Mouse (Mus musculus) limb, embryonic 14.5 days (tissue): ENCODE results near the gene Fignl1. TPM values are rescaled to one million over a fixed set of nuclear protein-coding genes. Genes with fewer than 3 reads are reported as not detected.
A peak's percentile ranks its signal among the peaks of the same experiment; 100 is the strongest.

Experiments
- ATAC-seq: fragments of 200-750 bp; cut with Nextera tagmentation; 2 replicates; pipeline ENCODE4 v1.8.0; 2017; ENCODE audit warnings: low read depth, moderate number of reproducible peaks, moderate TSS enrichment; ENCODE audit not compliant: low FRiP score
- DNase-seq: peaks from one replicate; pipeline ENCODE4 v3.0.0-alpha.2; 2015; ENCODE audit warnings: low spot score
- H3K27ac ChIP-seq: fragments of 300-500 bp; sonication (generic); replicated peaks from 2 replicates; pipeline ENCODE4 v1.5.1; 2014; ENCODE audit warnings: low read depth, mild to moderate bottlenecking, low read length, moderate library complexity, mixed read lengths
- H3K27me3 ChIP-seq: fragments of 300-500 bp; sonication (generic); 2 replicates; pipeline ENCODE4 v1.6.1; 2014; ENCODE audit warnings: low read length, mixed read lengths; ENCODE audit not compliant: control insufficient read depth, insufficient read depth
- H3K36me3 ChIP-seq: fragments of 300-500 bp; sonication (generic); 2 replicates; pipeline ENCODE4 v1.6.1; 2014; ENCODE audit warnings: mild to moderate bottlenecking, low read length, moderate library complexity, mixed read lengths; ENCODE audit not compliant: control insufficient read depth, insufficient read depth
- H3K4me1 ChIP-seq: fragments of 300-500 bp; sonication (generic); 2 replicates; pipeline ENCODE4 v1.6.1; 2014; ENCODE audit warnings: antibody characterized with exemption, low read length, mixed read lengths; ENCODE audit not compliant: control insufficient read depth, insufficient read depth
- H3K4me2 ChIP-seq: fragments of 300-500 bp; sonication (generic); replicated peaks from 2 replicates; pipeline ENCODE4 v1.6.1; 2014; ENCODE audit warnings: low read depth, mild to moderate bottlenecking, low read length, moderate library complexity; ENCODE audit not compliant: severe bottlenecking
- H3K4me3 ChIP-seq: fragments of 300-500 bp; sonication (generic); replicated peaks from 2 replicates; pipeline ENCODE4 v1.5.1; 2014; ENCODE audit warnings: low read length
- H3K9ac ChIP-seq: fragments of 300-500 bp; sonication (generic); 2 replicates; pipeline ENCODE4 v1.6.1; 2014; ENCODE audit warnings: mild to moderate bottlenecking, low read depth, low read length, moderate library complexity; ENCODE audit not compliant: severe bottlenecking
- H3K9me3 ChIP-seq: fragments of 300-500 bp; sonication (generic); 2 replicates; pipeline ENCODE4 v1.6.1; 2016; ENCODE audit warnings: low read length; ENCODE audit not compliant: control insufficient read depth
- POLR2A ChIP-seq: fragments of 200-500 bp; IDR thresholded peaks from 2 replicates; pipeline ENCODE4 v1.8.0; 2012; ENCODE audit warnings: inconsistent platforms, mild to moderate bottlenecking, moderate library complexity, borderline replicate concordance; ENCODE audit not compliant: insufficient read depth, insufficient read length; ENCODE audit errors: extremely low read depth
- WGBS: fragments of 180-500 bp; shearing (Covaris S2); extraction: QIAGEN DNeasy Blood & Tissue Kit; methylation state at CpG from one replicate; pipeline ENCODE4 v1.1.7; 2014; 5-methylcytosine and 5-hydroxymethylcytosine counted together
- polyA plus RNA-seq, 2 experiments: library from polyadenylated mRNA; depleted of rRNA in 1 of 2; stranded (reverse) in 1 of 2; unstranded in 1 of 2; fragments of >200 nt; fragmentation: Nextera tagmentation in 1 of 2; extraction: Ambion mirVana in 1 of 2; gene quantifications; 2 replicates each; pipeline versions ENCODE4 v1.2.1 to v1.2.3; 2012 to 2014

The Fignl1 gene
- polyA plus RNA-seq, 2 experiments: 20.0 to 46.5 TPM

DNA sequence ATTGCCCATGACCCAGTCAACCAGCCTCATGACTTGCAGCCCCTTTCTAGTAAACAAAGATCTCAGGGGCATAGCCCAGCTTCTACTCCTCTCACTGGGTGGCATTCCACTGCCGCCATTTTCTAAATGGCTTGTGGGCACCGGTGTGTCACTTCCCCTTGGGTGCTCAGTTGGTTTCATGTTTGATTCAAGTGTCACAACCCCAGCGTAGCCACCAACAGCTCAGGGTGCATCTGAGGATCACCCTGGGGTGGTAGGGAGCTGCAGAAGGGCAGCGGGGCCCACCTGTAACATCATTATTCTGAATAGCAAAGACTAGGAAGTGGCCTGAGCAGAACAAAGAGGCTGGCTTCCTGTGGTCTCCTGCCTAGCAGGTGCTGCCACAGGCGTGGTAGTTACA lies 57.7 kb downstream of the Fignl1 start:
- no peaks in the 10 kb centered on the region for H3K27me3 ChIP-seq
- ATAC-seq (no peak), DNase-seq (no peak)
- no peak overlapping the region for H3K27ac ChIP-seq
- WGBS: 85% methylated on average over 5 of the region's 5 CpGs
- H3K36me3 ChIP-seq: no peaks in the 10 kb centered on the region
- H3K9ac ChIP-seq: no peak overlapping the region
- H3K4me3 ChIP-seq: no peak overlapping the region
- H3K9me3 ChIP-seq: no peaks in the 10 kb centered on the region
- no peak for TF ChIP-seq POLR2A
- H3K4me2 ChIP-seq: no peak overlapping the region
- H3K4me1 ChIP-seq: no peaks in the 10 kb centered on the region

- no peak for ATAC-seq
- no peaks in the 10 kb centered on the region for H3K36me3 ChIP-seq
- no peaks in the 10 kb centered on the region for H3K9me3 ChIP-seq
- H3K27me3 ChIP-seq: no peaks in the 10 kb centered on the region
- no peak overlapping the region for H3K4me2 ChIP-seq
- 35% methylated on average over 1 of the region's 1 CpGs for WGBS
- DNase-seq: no peak
- no peak for TF ChIP-seq POLR2A
- no peak overlapping the region for H3K9ac ChIP-seq
- no peak overlapping the region for H3K27ac ChIP-seq
- no peak overlapping the region for H3K4me3 ChIP-seq
- H3K4me1 ChIP-seq: no peaks in the 10 kb centered on the region
Measured at GRCm38 (mm10) chr11:11744222-11744621, 64.5 kb downstream of the Fignl1 start.

DNA sequence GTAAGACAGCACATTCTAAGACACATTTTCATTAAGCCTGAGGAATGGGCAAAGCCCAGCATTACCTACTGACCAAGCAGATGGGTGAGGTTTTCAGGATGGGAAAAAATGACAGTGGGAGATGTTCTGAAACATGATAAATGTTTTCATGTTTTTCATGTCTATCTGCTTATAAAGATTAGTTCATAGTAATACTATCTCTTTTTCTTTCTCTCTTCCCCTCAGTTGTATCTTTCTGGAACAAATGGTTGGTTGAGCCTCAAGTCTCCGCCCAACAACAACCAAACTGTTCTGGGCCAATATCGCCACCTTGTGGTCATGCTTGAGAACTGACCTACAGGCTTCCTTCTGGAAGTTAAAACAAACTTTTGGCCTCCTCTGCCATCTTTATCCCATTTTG lies 66.1 kb downstream of the Fignl1 start:
- 25% methylated on average over 2 of the region's 2 CpGs for WGBS
- no peak for TF ChIP-seq POLR2A
- no peaks in the 10 kb centered on the region for H3K36me3 ChIP-seq

GRCm38 (mm10) chr11:11741574-11741973 lies 67.2 kb downstream of the Fignl1 start:
- DNase-seq (no peak), ATAC-seq (no peak)
- Histone ChIP-seq H3K36me3 (no peaks in the 10 kb centered on the region), H3K4me3 (no peak overlapping the region), H3K27ac (no peak overlapping the region), H3K9ac (no peak overlapping the region), H3K27me3 (no peaks in the 10 kb centered on the region), H3K9me3 (no peaks in the 10 kb centered on the region), H3K4me2 (no peak overlapping the region), H3K4me1 (no peaks in the 10 kb centered on the region)
- 87% methylated on average over 5 of the region's 5 CpGs for WGBS
- no peak for TF ChIP-seq POLR2A

More for the DNA sequence above, 66.1 kb downstream of the Fignl1 start:
- Histone ChIP-seq H3K4me2 (no peak overlapping the region), H3K4me3 (no peak overlapping the region), H3K9me3 (no peaks in the 10 kb centered on the region), H3K27me3 (no peaks in the 10 kb centered on the region), H3K4me1 (no peaks in the 10 kb centered on the region), H3K9ac (no peak overlapping the region), H3K27ac (no peak overlapping the region)
- ATAC-seq (no peak), DNase-seq (peak; percentile 31)

GRCm38 (mm10) chr11:11740603-11741002 lies 68.2 kb downstream of the Fignl1 start:
- 84% methylated on average over 5 of the region's 5 CpGs for WGBS
- H3K27me3 ChIP-seq: no peaks in the 10 kb centered on the region
- no peak overlapping the region for H3K9ac ChIP-seq
- DNase-seq: no peak
- no peak overlapping the region for H3K27ac ChIP-seq
- H3K4me2 ChIP-seq: no peak overlapping the region
- H3K4me1 ChIP-seq: no peaks in the 10 kb centered on the region
- H3K9me3 ChIP-seq: no peaks in the 10 kb centered on the region
- no peak for TF ChIP-seq POLR2A
- H3K4me3 ChIP-seq: no peak overlapping the region
- ATAC-seq: no peak
- no peaks in the 10 kb centered on the region for H3K36me3 ChIP-seq

DNA sequence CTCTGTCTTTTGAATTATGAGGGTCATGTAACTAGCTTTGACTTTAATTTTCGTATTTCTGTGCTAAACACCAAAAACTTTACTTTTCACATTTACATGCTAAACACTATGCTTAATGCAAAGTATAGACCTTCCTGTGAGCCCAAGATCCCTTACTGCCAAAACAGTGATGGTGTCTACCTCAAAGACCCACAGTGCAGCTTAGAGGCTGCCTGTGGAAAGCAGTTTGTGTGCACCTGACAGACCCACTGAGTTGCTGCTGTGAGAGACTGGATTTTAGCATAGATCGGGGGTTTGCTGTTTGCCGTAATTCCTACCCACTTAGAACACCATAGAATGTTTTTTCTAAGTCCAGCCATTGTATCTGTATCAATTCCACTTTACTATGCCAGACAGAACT lies 69.7 kb downstream of the Fignl1 start:
- no peaks in the 10 kb centered on the region for H3K36me3 ChIP-seq
- no peak for TF ChIP-seq POLR2A
- no peaks in the 10 kb centered on the region for H3K9me3 ChIP-seq
- ATAC-seq (no peak), DNase-seq (no peak)
- H3K9ac ChIP-seq: no peak overlapping the region
- 84% methylated on average over 3 of the region's 3 CpGs for WGBS
- H3K27me3 ChIP-seq: no peaks in the 10 kb centered on the region
- H3K4me3 ChIP-seq: no peak overlapping the region
- H3K27ac ChIP-seq: no peak overlapping the region
- no peak overlapping the region for H3K4me2 ChIP-seq
- no peaks in the 10 kb centered on the region for H3K4me1 ChIP-seq
